Mouse (Mus musculus) heart, adult 2 months (tissue): Measurements from ENCODE around the gene Atxn7l1. TPM values are rescaled to one million over a fixed set of nuclear protein-coding genes. Genes with fewer than 3 reads are reported as not detected.

Experiments
- DNase-seq, 2 experiments: peaks; one replicate each; pipeline ENCODE4 v3.0.0; 2021
- H3K27ac ChIP-seq: fragments of 200-600 bp; 2 replicates; pipeline ENCODE4 v1.8.1; 2022
- H3K27me3 ChIP-seq: fragments of 200-500 bp; 2 replicates; pipeline ENCODE4 v1.6.1; 2012; ENCODE audit warnings: mild to moderate bottlenecking, low read length, inconsistent platforms, mixed read lengths; ENCODE audit not compliant: control insufficient read depth, insufficient read depth
- H3K36me3 ChIP-seq: fragments of 200-500 bp; 2 replicates; pipeline ENCODE4 v1.6.1; 2012; ENCODE audit warnings: low read length, inconsistent platforms; ENCODE audit not compliant: control insufficient read depth, insufficient read depth
- H3K4me1 ChIP-seq: fragments of 200-500 bp; 2 replicates; pipeline ENCODE4 v1.6.1; 2011; ENCODE audit warnings: low read length; ENCODE audit not compliant: control insufficient read depth, insufficient read depth
- H3K4me3 ChIP-seq: fragments of 200-600 bp; 2 replicates; pipeline ENCODE4 v1.8.1; 2022
- H3K79me2 ChIP-seq: fragments of 200-500 bp; replicated peaks from 2 replicates; pipeline ENCODE4 v1.6.1; 2012; ENCODE audit warnings: mild to moderate bottlenecking, inconsistent platforms, low read length, moderate library complexity, mixed read lengths; ENCODE audit not compliant: control insufficient read depth, insufficient read depth
- H3K9ac ChIP-seq: fragments of 200-500 bp; 2 replicates; pipeline ENCODE4 v1.6.1; 2012; ENCODE audit warnings: low read depth, mild to moderate bottlenecking, control low read depth, inconsistent platforms, low read length, mixed read lengths
- CTCF ChIP-seq: fragments of 200-600 bp; IDR thresholded peaks from 2 replicates; pipeline ENCODE4 v1.8.1; 2022; ENCODE audit warnings: antibody characterized with exemption, mild to moderate bottlenecking, moderate library complexity
- EP300 ChIP-seq: fragments of 200-500 bp; IDR thresholded peaks from 2 replicates; pipeline ENCODE4 v1.6.1; 2011; ENCODE audit warnings: low read depth, low read length, control low read depth; ENCODE audit not compliant: insufficient read depth
- POLR2A ChIP-seq: fragments of 200-500 bp; IDR thresholded peaks from 2 replicates; pipeline ENCODE4 v1.6.1; 2011; ENCODE audit warnings: mild to moderate bottlenecking, low read depth, low read length, control low read depth; ENCODE audit not compliant: insufficient read depth
- WGBS: fragments of 180-500 bp; shearing (Covaris S2); methylation state at CpG from one replicate; pipeline ENCODE4 v1.1.7; 2018; 5-methylcytosine and 5-hydroxymethylcytosine counted together
- intact Hi-C: fragments of 180-260 bp; cut with DNase I; formaldehyde crosslinking; loops from one replicate; pipeline ENCODE4 v1.15.1; 2025
- polyA plus RNA-seq: library from polyadenylated mRNA; depleted of rRNA; stranded (reverse); fragments of >200 nt; gene quantifications from 2 replicates; pipeline ENCODE4 v1.2.3, GENCODE M21; 2012
- total RNA-seq, 2 experiments: library from RNA; stranded (reverse); gene quantifications; 2 replicates each; pipeline ENCODE4 v1.2.3; 2021

The Atxn7l1 gene
- total and polyA plus RNA-seq, 3 experiments: 18.8 to 21.6 (median 19.0) TPM

GRCm38 (mm10) chr12:33288746-33289145 is 141.3 kb downstream of the Atxn7l1 start:
- Histone ChIP-seq H3K27ac (no peak overlapping the region), H3K4me3 (no peak overlapping the region), H3K27me3 (no peaks in the 10 kb centered on the region), H3K36me3 (no peaks in the 10 kb centered on the region), H3K79me2 (no peaks in the 10 kb centered on the region), H3K9ac (no peak overlapping the region), H3K4me1 (peaks cover 1% of the 10 kb centered on the region; the same call in 1 of the 2 replicates)
- 55% methylated on average over 2 of the region's 2 CpGs for WGBS
- no peak for DNase-seq
- TF ChIP-seq CTCF (no peak), EP300 (no peak), POLR2A (no peak)
- intact Hi-C loops: no loop called here

GRCm38 (mm10) chr12:33302070-33302469 is 154.6 kb downstream of the Atxn7l1 start:
- H3K4me1 ChIP-seq: peaks cover 3% of the 10 kb centered on the region
- H3K4me3 ChIP-seq: peak overlapping the region; percentile 59
- TF ChIP-seq CTCF (no peak), POLR2A (peak; percentile 56)
- under 1% methylated on average over 14 of the region's 14 CpGs for WGBS
- H3K27me3 ChIP-seq: no peaks in the 10 kb centered on the region
- peak overlapping the region; percentile 65 for H3K27ac ChIP-seq
- intact Hi-C loops: no loop called here
- H3K36me3 ChIP-seq: no peaks in the 10 kb centered on the region
- no peaks in the 10 kb centered on the region; the same call in 1 of the 2 replicates for H3K79me2 ChIP-seq
- H3K9ac ChIP-seq: peak overlapping the region; percentile 53
- DNase-seq: peak; percentile 77 to 78

- 0 out of 2 replicates have a peak, but pooled peaks have one; percentile 14 for TF ChIP-seq EP300
- peak; percentile 40; the same call in 1 of the 2 replicates for TF ChIP-seq POLR2A
- no peak for TF ChIP-seq CTCF
- H3K4me3 ChIP-seq: peak overlapping the region; percentile 59
- peak overlapping the region; percentile 73 for H3K9ac ChIP-seq
- peaks cover 3% of the 10 kb centered on the region for H3K4me1 ChIP-seq
- no peaks in the 10 kb centered on the region; the same call in 1 of the 2 replicates for H3K79me2 ChIP-seq
- peak; percentile 81 to 83 for DNase-seq
- peak overlapping the region; percentile 78 for H3K27ac ChIP-seq
- intact Hi-C loops: no loop called here
- WGBS: under 1% methylated on average over 29 of the region's 29 CpGs
- no peaks in the 10 kb centered on the region for H3K36me3 ChIP-seq
- H3K27me3 ChIP-seq: no peaks in the 10 kb centered on the region
Measured at GRCm38 (mm10) chr12:33302523-33303383, 155.3 kb downstream of the Atxn7l1 start.

GRCm38 (mm10) chr12:33303384-33303770 is 155.9 kb downstream of the Atxn7l1 start:
- H3K27me3 ChIP-seq: no peaks in the 10 kb centered on the region
- no peaks in the 10 kb centered on the region for H3K36me3 ChIP-seq
- TF ChIP-seq POLR2A: no peak
- TF ChIP-seq CTCF: no peak
- no peak for TF ChIP-seq EP300
- DNase-seq: no peak
- intact Hi-C loops: no loop called here
- peaks cover 3% of the 10 kb centered on the region for H3K4me1 ChIP-seq
- 15% methylated on average over 9 of the region's 9 CpGs for WGBS
- H3K27ac ChIP-seq: peak overlapping the region; percentile 78
- peak overlapping the region; percentile 59 for H3K4me3 ChIP-seq
- no peak overlapping the region for H3K9ac ChIP-seq
- H3K79me2 ChIP-seq: no peaks in the 10 kb centered on the region; the same call in 1 of the 2 replicates

- H3K27me3 ChIP-seq: no peaks in the 10 kb centered on the region
- 95% methylated on average over 9 of the region's 9 CpGs for WGBS
- no peak overlapping the region for H3K27ac ChIP-seq
- peaks cover 3% of the 10 kb centered on the region for H3K4me1 ChIP-seq
- H3K36me3 ChIP-seq: no peaks in the 10 kb centered on the region
- no peak for TF ChIP-seq EP300
- TF ChIP-seq CTCF: no peak
- no peak for TF ChIP-seq POLR2A
- no peak for DNase-seq
- H3K4me3 ChIP-seq: no peak overlapping the region
- H3K9ac ChIP-seq: no peak overlapping the region
- H3K79me2 ChIP-seq: no peaks in the 10 kb centered on the region; the same call in 1 of the 2 replicates
- intact Hi-C loops: no loop called here
Measured at GRCm38 (mm10) chr12:33305106-33305505, 157.6 kb downstream of the Atxn7l1 start.

- Histone ChIP-seq H3K4me1 (peaks cover 10% of the 10 kb centered on the region), H3K36me3 (no peaks in the 10 kb centered on the region), H3K27ac (no peak overlapping the region), H3K79me2 (no peaks in the 10 kb centered on the region; the same call in 1 of the 2 replicates), H3K27me3 (no peaks in the 10 kb centered on the region), H3K9ac (no peak overlapping the region), H3K4me3 (no peak overlapping the region)
- 54% methylated on average over 3 of the region's 5 CpGs for WGBS
- DNase-seq: no peak
- no peak for TF ChIP-seq POLR2A
- no peak for TF ChIP-seq CTCF
- no peak for TF ChIP-seq EP300
- intact Hi-C loops: no loop called here
Measured at GRCm38 (mm10) chr12:33306476-33306875, 159.0 kb downstream of the Atxn7l1 start.
